Mouse (Mus musculus) thymus, postnatal 14 days (tissue): ENCODE measurements around the gene Tmem223.

ENCODE experiments used
- DNase-seq: peaks from one replicate; pipeline ENCODE4 v3.0.0; 2021

Gene Tmem223

GRCm38 (mm10) chr19:8803879-8804660 is 33.3 kb downstream of the Tmem223 start:
- DNase-seq: no peak

DNA sequence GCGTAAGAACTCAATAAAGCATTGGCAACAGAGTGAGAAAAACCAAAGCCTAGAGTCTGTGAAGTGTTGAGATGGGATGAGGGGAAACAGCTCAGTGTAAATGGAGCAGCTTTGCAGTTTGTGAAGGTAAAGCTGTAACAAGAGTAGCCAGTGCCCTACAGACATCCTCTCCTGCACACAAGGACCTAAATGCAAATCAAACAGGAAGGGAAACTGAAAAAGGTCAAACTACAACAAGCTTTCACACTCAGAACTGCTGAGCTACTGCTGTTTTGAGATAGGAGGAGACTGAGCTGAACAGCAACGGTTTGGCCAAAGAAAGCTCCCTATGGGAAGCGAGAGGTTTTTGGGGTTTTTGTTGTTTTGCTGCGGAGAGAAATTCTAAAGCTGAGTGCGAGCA is 36.0 kb downstream of the Tmem223 start:
- no peak for DNase-seq

DNA sequence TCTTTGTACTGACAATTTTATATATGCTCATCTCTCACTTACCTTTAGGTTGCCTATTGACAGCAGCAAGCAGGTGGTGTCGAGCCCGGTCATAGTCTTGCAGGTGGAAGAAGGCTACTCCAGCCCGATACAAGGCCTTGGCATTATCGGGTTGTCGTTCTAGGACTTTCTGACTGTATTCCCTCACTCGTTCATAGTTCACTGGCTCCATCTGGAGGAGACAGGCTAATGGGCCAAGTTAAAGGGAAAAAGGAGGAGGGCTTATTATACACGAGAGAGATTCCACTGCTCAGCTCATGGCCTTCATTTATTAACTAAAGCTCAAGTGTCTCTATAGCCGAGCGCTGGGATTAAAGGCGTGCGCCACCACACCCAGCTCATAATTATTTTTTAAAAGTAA is 45.0 kb downstream of the Tmem223 start:
- DNase-seq: no peak

GRCm38 (mm10) chr19:8817001-8817400 is 46.2 kb downstream of the Tmem223 start:
- no peak for DNase-seq

- no peak for DNase-seq
Observed at GRCm38 (mm10) chr19:8818301-8818798, 47.6 kb downstream of the Tmem223 start.

GRCm38 (mm10) chr19:8818801-8819595 is 48.2 kb downstream of the Tmem223 start, which contains the start of gene Ttc9c:
TSS of gene Ttc9c (minus strand) at chr19:8819333.
- peak; percentile 94 for DNase-seq

- DNase-seq: peak; percentile 98
Observed at GRCm38 (mm10) chr19:8819596-8820423, 49.0 kb downstream of the Tmem223 start, which contains the start of gene Hnrnpul2. TSS of gene Hnrnpul2 (plus strand) at chr19:8820010.

- no peak for DNase-seq
Observed at GRCm38 (mm10) chr19:8820424-8820956, 49.7 kb downstream of the Tmem223 start.

- DNase-seq: no peak
Observed at GRCm38 (mm10) chr19:8821146-8821545, 50.4 kb downstream of the Tmem223 start.
